Mouse (Mus musculus): Measurements from ENCODE around the gene Ano2. TPM values are rescaled to one million over a fixed set of nuclear protein-coding genes. Genes with fewer than 3 reads are reported as not detected.

Gene Ano2
- polyA plus RNA-seq (2015; fragmentation: Nextera tagmentation; extraction: Ambion mirVana) = 0.60 and 0.73 TPM in 2 replicates

DNA sequence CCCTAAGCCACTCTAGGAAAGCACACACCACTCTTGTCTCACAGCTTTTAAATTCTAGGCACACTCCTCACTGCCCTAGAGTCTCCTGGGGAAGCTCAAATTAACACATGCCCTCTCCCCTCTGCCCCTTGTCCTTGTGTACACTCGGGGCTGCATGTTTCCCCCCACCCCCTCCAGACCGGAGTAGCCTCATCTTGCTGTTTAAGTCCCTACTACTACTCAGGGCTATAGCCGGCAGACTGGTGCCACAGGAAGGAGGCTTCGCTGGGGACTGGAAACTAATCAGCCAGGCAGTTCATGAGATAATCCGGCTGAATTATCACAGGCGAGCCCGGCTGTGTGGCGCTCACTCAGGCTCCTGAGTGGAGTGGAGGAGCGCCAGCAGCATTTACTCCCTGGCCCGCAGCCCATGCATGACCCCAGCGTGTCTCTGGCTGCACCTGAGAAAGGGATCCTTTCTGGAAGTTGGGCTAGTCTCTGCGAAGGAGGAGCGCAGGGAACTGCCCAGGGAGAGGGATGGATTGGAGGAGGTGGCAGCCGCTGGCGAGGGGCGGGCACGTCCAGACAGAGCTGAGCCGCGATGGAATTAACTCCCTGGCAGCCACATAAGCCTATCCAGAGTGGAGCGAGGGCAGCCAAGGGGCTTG is at the start of gene Ano2:
Gene Ano2 (plus strand): TSS at position 363 of the 647 bp plus-strand sequence.
- ATAC-seq (ENCODE audit: low FRiP score, low read depth) = peak; percentile 85
- no peaks in the 10 kb centered on the region for H3K27me3 ChIP-seq
- WGBS = 3% methylated on average over 20 of the region's 20 CpGs
- peak within 1 kb of the TSS; percentile 38 for H3K4me3 ChIP-seq
- H3K9me3 ChIP-seq = no peaks in the 10 kb centered on the region
- H3K9ac ChIP-seq = peak within 1 kb of the TSS; percentile 34
- peak within 1 kb of the TSS; percentile 72 for H3K4me2 ChIP-seq
- no peak within 1 kb of the TSS for H3K27ac ChIP-seq (replicated peaks)
- H3K4me1 ChIP-seq (replicated peaks) = peaks cover 14% of the 10 kb centered on the region
- H3K36me3 ChIP-seq = no peaks in the 10 kb centered on the region

DNA sequence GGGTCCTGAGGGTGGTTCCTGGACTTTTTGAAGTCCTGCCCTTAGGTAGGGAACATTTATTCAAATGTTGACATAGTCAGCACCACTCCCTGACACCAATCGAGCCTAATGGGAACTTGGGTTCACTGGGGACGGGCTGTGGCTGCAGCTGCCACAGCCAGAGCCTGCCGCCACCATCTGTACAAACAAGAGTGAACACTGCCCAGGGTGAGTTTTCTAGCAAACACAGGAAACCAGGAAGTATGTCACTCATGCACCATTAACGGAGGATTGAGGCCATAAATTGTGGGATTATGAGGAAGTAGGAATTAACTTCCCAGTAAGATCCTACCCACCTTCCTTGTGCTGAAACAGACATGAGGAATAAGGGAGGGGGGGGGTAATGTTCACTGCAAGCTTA is 49.7 kb upstream of the Ano2 start:
- Histone ChIP-seq H3K27ac (replicated peaks) (no peak overlapping the region), H3K36me3 (no peaks in the 10 kb centered on the region), H3K4me3 (no peak overlapping the region), H3K4me1 (replicated peaks) (no peaks in the 10 kb centered on the region), H3K27me3 (no peaks in the 10 kb centered on the region), H3K4me2 (no peak overlapping the region), H3K9ac (no peak overlapping the region), H3K9me3 (no peaks in the 10 kb centered on the region)
- WGBS = 88% methylated on average over 4 of the region's 4 CpGs
- ATAC-seq (ENCODE audit: low FRiP score, low read depth) = no peak

DNA sequence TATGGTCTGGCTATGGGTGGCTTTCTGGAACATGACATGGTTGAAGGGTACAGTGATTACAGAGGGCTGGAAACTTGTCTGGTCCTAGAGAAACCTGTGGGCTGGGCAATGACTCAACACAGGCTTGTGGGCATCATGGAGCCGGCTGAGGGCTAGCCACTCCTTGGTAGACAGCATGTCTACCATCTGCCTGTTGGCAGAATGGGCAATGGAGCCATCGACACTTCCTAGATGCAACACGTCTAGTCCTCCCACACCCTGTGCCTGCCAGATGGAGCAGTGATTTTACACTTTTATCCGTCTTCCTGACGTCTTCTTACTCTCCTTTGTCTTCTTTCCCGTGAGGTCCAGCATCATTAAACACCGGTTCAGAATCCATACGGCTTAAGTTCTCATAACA is 49.1 kb upstream of the Ano2 start:
- H3K4me3 ChIP-seq = no peak overlapping the region
- H3K27me3 ChIP-seq = no peaks in the 10 kb centered on the region
- H3K27ac ChIP-seq (replicated peaks) = no peak overlapping the region
- no peak overlapping the region for H3K4me2 ChIP-seq
- H3K36me3 ChIP-seq = no peaks in the 10 kb centered on the region
- no peaks in the 10 kb centered on the region for H3K4me1 ChIP-seq (replicated peaks)
- ATAC-seq (ENCODE audit: low FRiP score, low read depth) = no peak
- WGBS = 80% methylated on average over 8 of the region's 8 CpGs
- no peaks in the 10 kb centered on the region for H3K9me3 ChIP-seq
- H3K9ac ChIP-seq = no peak overlapping the region

DNA sequence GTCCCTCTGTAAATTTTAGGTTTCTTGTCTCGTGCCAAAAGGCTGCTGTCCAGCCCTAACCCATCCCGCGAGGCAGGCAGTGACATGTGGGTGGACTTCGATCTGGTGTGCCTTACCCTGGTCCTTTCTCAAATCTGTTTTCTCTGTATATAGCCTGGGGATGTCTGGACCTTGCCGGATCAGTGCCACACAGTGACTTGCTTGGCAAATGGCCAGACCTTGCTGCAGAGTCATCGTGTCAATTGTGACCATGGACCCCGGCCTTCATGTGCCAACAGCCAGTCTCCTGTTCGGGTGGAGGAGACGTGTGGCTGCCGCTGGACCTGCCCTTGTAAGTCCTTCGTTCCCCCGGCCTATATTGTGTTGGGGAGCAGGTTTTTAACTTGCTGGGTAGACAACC is 41.3 kb upstream of the Ano2 start:
- Histone ChIP-seq H3K9me3 (no peaks in the 10 kb centered on the region), H3K4me2 (no peak overlapping the region), H3K4me1 (replicated peaks) (no peaks in the 10 kb centered on the region), H3K27me3 (no peaks in the 10 kb centered on the region), H3K4me3 (no peak overlapping the region), H3K27ac (replicated peaks) (no peak overlapping the region), H3K9ac (no peak overlapping the region), H3K36me3 (no peaks in the 10 kb centered on the region)
- no peak for ATAC-seq (ENCODE audit: low FRiP score, low read depth)
- WGBS = 86% methylated on average over 12 of the region's 12 CpGs

GRCm38 (mm10) chr6:125651335-125651734 is 38.9 kb upstream of the Ano2 start:
- 87% methylated on average over 3 of the region's 3 CpGs for WGBS
- no peaks in the 10 kb centered on the region for H3K4me1 ChIP-seq (replicated peaks)
- H3K4me2 ChIP-seq = no peak overlapping the region
- no peak overlapping the region for H3K4me3 ChIP-seq
- H3K9me3 ChIP-seq = no peaks in the 10 kb centered on the region
- H3K27ac ChIP-seq (replicated peaks) = no peak overlapping the region
- no peaks in the 10 kb centered on the region for H3K27me3 ChIP-seq
- ATAC-seq (ENCODE audit: low FRiP score, low read depth) = no peak
- H3K9ac ChIP-seq = no peak overlapping the region
- no peaks in the 10 kb centered on the region for H3K36me3 ChIP-seq

DNA sequence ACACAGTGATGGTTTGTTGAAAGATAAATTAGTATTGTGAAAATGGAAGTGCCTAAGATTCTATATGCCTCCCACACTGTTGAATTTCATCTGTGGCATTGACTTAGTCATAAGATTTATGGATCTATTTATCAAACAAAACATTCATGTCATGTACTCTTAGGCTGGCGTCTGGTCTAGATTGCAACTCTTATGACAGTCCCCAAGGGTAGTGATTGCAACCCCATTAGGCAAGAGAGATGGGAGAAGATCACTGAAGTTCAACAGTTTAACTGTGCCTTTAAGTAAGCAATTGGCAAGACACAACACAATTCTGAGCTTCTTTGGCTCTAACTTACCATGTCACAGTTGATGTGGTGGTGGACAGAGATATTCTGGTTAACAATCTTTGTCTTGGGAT is 36.8 kb upstream of the Ano2 start:
- Histone ChIP-seq H3K4me3 (no peak overlapping the region), H3K27me3 (no peaks in the 10 kb centered on the region), H3K27ac (replicated peaks) (no peak overlapping the region), H3K36me3 (no peaks in the 10 kb centered on the region), H3K4me2 (no peak overlapping the region), H3K9me3 (no peaks in the 10 kb centered on the region), H3K9ac (no peak overlapping the region), H3K4me1 (replicated peaks) (no peaks in the 10 kb centered on the region)
- 76% methylated on average over 1 of the region's 1 CpGs for WGBS
- ATAC-seq (ENCODE audit: low FRiP score, low read depth) = no peak

- WGBS = 89% methylated on average over 13 of the region's 13 CpGs
- Histone ChIP-seq H3K27ac (replicated peaks) (no peak overlapping the region), H3K27me3 (no peaks in the 10 kb centered on the region), H3K9ac (no peak overlapping the region), H3K4me2 (no peak overlapping the region), H3K4me3 (no peak overlapping the region), H3K4me1 (replicated peaks) (no peaks in the 10 kb centered on the region), H3K9me3 (no peaks in the 10 kb centered on the region), H3K36me3 (no peaks in the 10 kb centered on the region)
- no peak for ATAC-seq (ENCODE audit: low FRiP score, low read depth)
Measured at GRCm38 (mm10) chr6:125656921-125657320, 33.3 kb upstream of the Ano2 start.

DNA sequence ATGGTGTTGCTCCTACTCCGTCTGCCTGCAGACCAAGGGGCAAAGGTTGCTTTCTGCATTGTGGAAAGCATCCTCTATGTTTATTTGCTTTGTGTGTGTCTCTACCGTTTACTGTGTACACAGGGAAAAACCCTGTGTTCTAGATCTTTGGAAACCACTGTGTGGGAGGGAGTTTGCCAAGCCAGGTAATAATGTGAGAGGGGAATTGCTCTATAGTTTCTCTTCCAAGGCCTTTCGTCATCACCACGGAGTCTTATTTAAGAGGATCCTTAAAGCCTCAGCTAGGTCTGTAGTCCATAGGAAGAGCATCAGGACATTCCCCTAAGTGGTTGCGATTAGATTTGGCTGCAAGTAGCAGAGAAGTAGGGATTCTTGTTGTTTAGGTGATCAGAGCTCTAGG is 32.3 kb upstream of the Ano2 start:
- Histone ChIP-seq H3K9me3 (no peaks in the 10 kb centered on the region), H3K36me3 (no peaks in the 10 kb centered on the region), H3K27ac (replicated peaks) (no peak overlapping the region), H3K4me3 (no peak overlapping the region), H3K4me1 (replicated peaks) (no peaks in the 10 kb centered on the region), H3K9ac (no peak overlapping the region), H3K4me2 (no peak overlapping the region), H3K27me3 (no peaks in the 10 kb centered on the region)
- no peak for ATAC-seq (ENCODE audit: low FRiP score, low read depth)
- 85% methylated on average over 5 of the region's 5 CpGs for WGBS

- Histone ChIP-seq H3K27ac (replicated peaks) (no peak overlapping the region), H3K36me3 (no peaks in the 10 kb centered on the region), H3K4me3 (no peak overlapping the region), H3K4me2 (no peak overlapping the region), H3K4me1 (replicated peaks) (no peaks in the 10 kb centered on the region), H3K9me3 (no peaks in the 10 kb centered on the region), H3K27me3 (no peaks in the 10 kb centered on the region), H3K9ac (no peak overlapping the region)
- 48% methylated on average over 14 of the region's 14 CpGs for WGBS
- ATAC-seq (ENCODE audit: low FRiP score, low read depth) = no peak
Measured at GRCm38 (mm10) chr6:125661106-125661877, 28.9 kb upstream of the Ano2 start.

DNA sequence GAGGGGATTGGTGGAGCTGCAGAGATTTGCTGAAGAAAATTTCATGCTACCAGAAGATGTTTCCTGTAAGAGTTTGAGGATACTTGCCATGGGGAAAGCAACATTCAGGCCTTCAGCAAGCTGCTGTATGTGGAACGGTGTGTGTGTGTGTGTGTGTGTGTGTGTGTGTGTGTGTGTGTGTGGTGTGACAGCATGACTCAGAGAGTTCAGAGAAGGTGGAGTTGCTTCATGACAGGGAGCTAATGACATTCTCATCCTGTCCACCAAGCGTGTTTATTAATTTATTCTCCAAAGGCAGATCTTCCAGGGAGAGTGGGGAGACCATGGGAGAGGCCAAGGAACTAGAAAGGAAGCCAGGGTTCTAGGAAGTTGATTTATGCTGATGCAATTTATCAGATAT is 26.3 kb upstream of the Ano2 start:
- Histone ChIP-seq H3K4me1 (replicated peaks) (no peaks in the 10 kb centered on the region), H3K36me3 (no peaks in the 10 kb centered on the region), H3K27me3 (no peaks in the 10 kb centered on the region), H3K4me3 (no peak overlapping the region), H3K9me3 (no peaks in the 10 kb centered on the region), H3K4me2 (no peak overlapping the region), H3K9ac (no peak overlapping the region), H3K27ac (replicated peaks) (no peak overlapping the region)
- no peak for ATAC-seq (ENCODE audit: low FRiP score, low read depth)
- 80% methylated on average over 2 of the region's 2 CpGs for WGBS

DNA sequence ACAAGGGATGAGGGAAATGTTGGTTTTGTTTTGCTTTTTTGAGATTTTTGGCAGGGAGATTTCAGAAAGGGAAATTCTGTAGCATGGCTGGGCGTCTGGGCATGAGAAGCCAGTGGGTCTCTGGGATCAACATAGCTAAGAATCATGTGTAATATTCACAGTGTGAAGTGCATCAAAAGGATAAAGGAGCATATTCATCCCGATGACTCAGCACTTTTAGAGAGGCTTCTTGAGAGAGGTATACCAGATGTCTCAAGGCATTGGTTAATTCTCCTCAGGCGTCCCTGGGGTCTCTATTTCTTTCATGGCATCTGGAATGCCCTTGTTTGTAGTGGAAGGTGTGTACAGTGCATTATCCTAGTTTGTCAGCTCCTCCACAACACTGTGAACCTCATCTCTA is 18.4 kb upstream of the Ano2 start:
- Histone ChIP-seq H3K36me3 (no peaks in the 10 kb centered on the region), H3K4me3 (no peak overlapping the region), H3K27ac (replicated peaks) (no peak overlapping the region), H3K4me1 (replicated peaks) (no peaks in the 10 kb centered on the region), H3K9ac (no peak overlapping the region), H3K9me3 (no peaks in the 10 kb centered on the region), H3K4me2 (no peak overlapping the region), H3K27me3 (no peaks in the 10 kb centered on the region)
- ATAC-seq (ENCODE audit: low FRiP score, low read depth) = no peak
- 88% methylated on average over 3 of the region's 3 CpGs for WGBS

GRCm38 (mm10) chr6:125678492-125678891 is 11.7 kb upstream of the Ano2 start:
- ATAC-seq (ENCODE audit: low FRiP score, low read depth) = no peak
- WGBS = 90% methylated on average over 1 of the region's 1 CpGs

More at GRCm38 (mm10) chr6:125678492-125678891, 11.7 kb upstream of the Ano2 start:
- no peaks in the 10 kb centered on the region for H3K36me3 ChIP-seq
- H3K9me3 ChIP-seq = no peaks in the 10 kb centered on the region
- no peak overlapping the region for H3K27ac ChIP-seq (replicated peaks)
- peaks cover 5% of the 10 kb centered on the region; the same call in 1 of the 2 replicates for H3K4me1 ChIP-seq (replicated peaks)
- H3K9ac ChIP-seq = no peak overlapping the region
- no peaks in the 10 kb centered on the region for H3K27me3 ChIP-seq
- no peak overlapping the region for H3K4me2 ChIP-seq
- no peak overlapping the region for H3K4me3 ChIP-seq

Data from hindbrain, embryonic 15.5 days (tissue).